Mouse (Mus musculus): ENCODE measurements around the gene Hmgcs2.

- no peak for TF ChIP-seq POLR2A (IDR thresholded peaks at IDR 0.05; ENCODE audit: control insufficient read depth in 1 of 2, insufficient read depth in 1 of 2, low read depth in 1 of 2, low read length in 2 of 2, poor library complexity in 1 of 2)
- no peak for TF ChIP-seq MXI1 (IDR thresholded peaks at IDR 0.05; ENCODE audit: low read depth, low read length)
- TF ChIP-seq NRF1 (IDR thresholded peaks at IDR 0.05; ENCODE audit: insufficient read depth, low read depth, low read length, poor library complexity, severe bottlenecking), result no peak
- TF ChIP-seq USF2 (IDR thresholded peaks at IDR 0.05; ENCODE audit: borderline replicate concordance in 1 of 2, insufficient read depth in 1 of 2, low read depth in 1 of 2, low read length in 2 of 2), result no peak
Measured at GRCm38 (mm10) chr3:98259271-98259751, 20.9 kb upstream of the Hmgcs2 start.

All from MEL (cell line).